Mouse (Mus musculus): Measurements from ENCODE around the gene Bmp3.

The Bmp3 gene

DNA sequence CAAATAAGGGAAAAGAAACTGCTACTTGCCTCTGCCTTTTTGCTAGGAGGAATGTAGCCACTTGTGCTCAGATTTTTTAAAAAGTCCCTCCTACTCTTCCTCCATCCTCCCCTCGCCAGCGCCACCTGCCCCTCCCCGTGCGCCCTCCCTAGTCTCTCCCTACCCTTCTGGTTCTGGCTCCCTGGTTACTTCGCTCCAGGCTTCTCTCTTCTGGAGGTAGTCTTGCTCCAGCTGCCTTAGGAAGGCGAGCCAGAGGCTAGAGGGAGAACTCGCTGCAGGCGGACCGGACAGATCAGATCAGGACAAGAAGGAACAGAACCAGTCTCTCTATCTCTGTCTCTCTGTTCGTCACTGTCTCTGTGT lies at the start of gene Bmp3:
TSS of gene Bmp3 (plus strand) at position 152 of the 363 bp plus-strand sequence.
- no peak for DNase-seq (ENCODE audit: low spot score)

DNA sequence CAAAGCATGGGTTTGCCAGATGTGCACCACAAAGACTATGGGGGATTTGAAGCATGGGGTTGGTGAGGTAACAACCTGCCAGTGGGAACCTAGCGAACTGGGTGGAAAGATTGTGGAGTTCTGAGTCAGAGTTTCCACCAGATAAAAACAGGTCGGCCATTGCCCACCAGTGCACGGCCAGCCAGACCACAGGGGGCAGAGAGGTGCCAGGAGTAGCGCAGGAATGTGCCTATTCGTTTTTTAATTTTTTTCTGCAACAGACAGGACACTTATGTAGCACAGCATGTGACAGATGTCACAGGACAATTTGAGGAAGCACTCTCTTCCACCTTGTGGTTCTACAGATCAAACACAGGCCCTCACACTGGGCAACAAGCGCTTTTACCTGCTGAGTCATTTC lies 49.5 kb upstream of the Bmp3 start:
- no peak for DNase-seq (ENCODE audit: low spot score)

DNA sequence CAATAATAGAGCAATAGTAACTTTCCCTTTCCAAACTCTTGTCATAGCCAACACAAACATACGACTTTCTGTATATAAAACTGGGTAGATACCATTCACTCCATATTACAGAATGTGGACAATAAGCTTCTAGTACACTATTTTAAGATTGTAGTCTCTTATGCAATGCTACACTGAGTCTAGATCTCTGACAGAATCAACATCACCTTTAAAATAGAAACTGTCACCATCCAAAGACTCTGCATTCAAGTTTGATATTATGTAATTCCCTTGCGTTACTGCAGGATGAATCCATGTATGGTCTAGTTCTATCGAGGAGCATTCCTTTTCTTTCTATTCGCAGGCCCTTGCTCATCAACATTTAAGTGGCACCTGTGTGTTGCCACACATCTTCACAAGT lies 47.7 kb upstream of the Bmp3 start:
- DNase-seq (ENCODE audit: low spot score), result no peak

DNA sequence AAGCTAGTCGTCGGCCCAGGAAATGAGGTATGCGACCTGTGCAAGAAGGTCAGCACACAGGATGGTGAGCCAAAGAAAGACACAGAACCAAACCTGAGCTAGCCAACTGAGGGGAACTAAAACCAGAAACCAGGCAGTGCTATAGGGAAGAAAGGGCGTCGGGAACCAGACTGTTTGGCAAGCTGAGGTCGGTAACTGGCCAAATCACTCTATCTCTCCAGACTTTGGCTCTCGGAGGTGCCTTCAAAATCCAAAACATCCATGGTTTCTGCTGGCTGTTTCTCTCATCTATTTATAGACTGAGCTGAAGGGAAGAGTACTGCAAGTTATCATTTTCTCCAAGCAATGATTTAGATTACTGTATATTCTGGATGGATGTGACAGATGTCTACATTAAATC lies 47.2 kb upstream of the Bmp3 start:
- no peak for DNase-seq (ENCODE audit: low spot score)

DNA sequence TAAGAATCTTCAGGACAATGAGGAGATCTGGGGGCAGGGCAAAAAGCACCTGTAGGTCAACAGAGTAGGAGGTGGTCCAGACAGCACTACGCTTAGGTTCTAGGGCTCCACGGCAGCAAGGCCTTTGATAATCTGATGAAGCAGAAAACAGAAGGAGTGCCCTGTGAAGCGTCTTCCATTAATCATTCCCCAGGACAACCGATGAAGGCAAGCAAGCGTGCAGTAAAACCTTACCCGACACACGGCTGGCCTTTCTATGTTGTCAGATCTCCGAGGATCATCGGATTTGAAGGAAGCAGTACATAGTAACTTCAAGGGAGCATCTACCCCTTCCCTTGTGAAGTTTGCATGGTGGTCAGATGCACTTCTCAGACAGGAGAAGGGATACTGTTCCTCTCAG lies 46.3 kb upstream of the Bmp3 start:
- DNase-seq (ENCODE audit: low spot score), result no peak

DNA sequence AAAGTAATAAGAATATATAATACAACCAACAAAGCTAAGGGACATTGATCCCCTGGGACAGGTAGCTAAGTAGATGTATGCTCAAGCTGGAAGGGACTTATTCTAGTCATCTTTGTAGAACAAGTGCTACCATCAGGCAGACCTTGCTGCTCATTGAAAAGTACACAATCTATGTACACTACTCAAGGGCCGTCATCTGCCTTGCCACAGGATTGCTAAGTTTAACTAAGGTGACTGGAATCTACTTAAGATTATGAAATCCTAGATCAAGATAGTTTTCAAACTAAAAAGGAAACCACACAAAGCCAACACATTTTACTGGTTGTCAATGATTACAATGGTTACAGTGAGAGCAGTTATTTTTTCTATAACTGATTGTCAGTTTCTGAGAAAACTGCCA lies 41.8 kb upstream of the Bmp3 start:
- no peak for DNase-seq (ENCODE audit: low spot score)

DNA sequence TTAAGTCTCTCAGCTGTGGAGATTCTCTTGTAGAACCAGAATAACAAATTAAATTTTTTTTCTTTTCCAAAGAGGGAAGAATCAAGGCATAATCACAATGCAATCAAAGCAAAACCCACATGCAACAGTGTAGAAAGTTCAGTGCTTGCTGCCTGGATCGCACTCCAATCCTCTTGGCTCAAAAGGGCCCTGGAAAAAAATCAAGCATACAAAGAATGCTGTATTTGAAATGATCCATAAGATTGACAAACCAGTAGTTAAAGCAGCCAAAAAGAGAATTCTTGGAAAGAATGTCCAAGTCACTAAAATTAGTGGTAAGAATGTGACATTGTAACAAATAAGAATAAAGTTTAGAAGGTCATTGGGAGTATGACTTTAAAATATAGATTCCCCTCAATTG lies 38.9 kb upstream of the Bmp3 start:
- no peak for DNase-seq (ENCODE audit: low spot score)

DNA sequence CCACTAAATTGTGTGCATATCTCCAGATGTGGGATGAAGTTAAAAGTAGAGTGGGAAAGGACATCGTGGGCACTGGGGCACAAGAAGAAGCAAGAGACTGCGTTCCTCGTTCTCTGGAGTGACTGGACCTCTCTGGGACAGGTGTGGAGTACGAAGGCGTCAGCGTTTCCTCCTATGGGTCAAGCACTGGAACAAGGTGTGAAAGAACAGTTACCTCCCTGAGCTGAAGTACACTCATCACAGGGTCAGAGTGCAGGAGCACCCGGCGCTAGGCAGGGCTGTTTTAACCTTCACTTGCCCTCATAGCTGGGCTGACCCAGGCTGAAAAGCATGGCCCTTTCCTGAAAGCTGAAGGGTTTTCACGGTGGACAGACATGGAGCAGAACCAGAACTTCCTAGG lies 20.5 kb upstream of the Bmp3 start:
- no peak for DNase-seq (ENCODE audit: low spot score)

DNA sequence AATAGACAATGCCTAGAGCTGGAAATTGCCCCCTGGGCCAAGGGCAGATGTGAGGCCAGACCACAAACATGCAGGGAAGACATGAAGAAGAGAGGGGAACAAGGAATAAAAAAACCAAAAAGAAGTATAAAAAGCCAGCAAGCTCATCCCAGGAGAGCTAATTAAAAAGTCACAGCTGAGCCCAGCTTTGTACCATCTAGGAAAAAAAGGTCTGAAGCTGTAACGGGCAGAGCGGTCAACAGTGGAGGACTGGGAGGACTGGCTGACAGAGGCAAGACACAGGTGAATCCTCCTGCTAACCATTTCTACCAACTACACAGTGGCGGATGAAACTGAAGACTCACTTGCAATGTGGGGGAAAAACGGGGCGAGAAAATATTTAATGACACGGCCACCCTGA lies 19.9 kb upstream of the Bmp3 start:
- DNase-seq (ENCODE audit: low spot score), result no peak

DNA sequence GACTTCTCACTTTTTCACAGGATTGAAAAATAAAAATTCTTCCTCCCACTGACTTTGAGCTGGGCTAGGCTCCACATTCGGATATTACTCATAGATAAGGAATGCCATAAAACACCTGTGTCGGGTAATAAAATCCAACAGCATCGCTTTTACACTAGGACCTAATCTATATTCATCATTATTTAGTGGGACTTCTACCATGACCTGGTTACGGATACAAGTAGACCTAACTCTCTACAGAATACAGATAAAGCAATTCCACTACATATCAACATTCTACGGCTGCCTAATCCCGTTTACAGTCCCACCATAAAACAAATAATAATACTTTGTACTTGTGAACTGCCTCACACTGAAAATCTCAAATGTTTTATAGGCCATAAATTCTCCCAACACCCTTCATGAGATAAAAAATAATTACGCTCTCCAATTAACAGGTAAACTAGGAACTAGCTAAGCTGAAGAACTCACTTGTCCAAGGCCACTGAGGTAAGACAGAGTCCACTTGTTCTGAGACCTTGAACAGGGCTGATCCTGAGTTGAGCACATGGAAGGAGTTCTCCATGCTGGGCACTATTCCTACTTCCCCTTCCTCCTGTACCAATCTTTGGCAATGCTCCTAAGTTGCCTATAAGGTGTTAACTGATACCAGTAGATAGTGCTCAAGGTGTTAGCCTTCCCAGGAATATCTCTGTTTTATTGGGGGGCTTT lies 11.5 kb upstream of the Bmp3 start:
- no peak for DNase-seq (ENCODE audit: low spot score)

DNA sequence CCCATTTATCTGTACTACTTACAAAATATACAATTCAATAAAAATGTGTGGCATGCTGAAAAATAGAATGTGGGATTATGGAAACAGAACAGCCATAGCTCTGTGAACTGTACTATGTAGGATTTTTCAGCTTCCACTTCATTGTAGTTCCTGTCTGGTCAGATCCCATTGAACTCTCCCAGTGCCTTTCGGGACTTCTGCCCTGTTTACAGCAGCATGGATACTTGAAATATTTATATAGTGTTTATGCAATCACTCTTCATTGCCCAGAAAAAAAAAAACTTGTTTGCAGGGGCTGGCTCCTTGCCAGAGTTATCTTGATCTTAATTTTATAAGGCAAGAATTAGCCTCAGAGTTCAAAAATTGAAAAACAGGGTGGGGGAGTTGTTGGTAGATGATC lies 9.6 kb upstream of the Bmp3 start:
- DNase-seq (ENCODE audit: low spot score), result no peak

DNA sequence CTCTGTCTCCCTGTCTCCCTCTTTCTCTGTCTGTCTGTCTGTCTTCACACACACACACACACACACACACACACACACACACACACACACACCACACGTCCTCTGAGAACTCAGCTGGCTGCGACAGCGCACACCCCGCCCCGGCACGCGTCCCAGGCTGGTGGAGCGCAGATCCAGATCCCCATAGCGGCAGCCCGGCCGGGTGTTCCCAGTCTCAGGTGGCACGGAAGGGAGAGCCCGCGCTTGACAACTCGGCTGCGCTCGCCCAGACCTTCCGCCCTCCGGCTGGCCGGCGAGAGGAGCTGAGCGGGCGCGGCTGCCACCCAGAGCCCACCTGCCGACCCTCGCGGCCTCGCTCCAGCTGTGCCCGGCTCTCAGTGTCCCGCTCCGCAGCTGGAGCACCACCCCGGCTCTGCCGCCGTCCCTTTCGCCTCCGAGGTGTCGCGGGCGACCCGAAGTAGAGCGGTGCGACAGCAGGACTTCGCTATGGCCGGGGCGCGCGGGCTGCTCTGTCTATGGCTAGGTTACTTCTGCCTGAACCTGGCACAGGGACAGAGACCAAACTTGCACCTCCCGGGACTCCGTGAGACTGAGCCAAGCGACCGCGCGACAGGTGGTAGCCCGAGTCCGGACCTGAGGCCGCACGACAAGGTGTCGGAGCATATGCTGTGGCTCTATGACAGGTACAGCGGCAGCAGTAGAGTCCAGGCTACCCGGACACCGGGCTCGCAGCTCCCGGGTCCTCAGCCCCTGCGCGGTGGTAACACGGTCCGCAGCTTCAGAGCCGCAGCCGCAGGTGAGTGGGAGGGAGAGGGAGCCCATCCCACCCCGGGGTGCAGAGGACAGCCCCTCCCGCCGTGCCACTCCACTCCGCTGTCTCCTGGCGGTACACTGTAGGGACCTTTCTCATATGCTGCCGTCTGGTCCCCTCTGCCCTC lies 681 bp downstream of the Bmp3 start:
- DNase-seq (ENCODE audit: low spot score), result no peak

DNA sequence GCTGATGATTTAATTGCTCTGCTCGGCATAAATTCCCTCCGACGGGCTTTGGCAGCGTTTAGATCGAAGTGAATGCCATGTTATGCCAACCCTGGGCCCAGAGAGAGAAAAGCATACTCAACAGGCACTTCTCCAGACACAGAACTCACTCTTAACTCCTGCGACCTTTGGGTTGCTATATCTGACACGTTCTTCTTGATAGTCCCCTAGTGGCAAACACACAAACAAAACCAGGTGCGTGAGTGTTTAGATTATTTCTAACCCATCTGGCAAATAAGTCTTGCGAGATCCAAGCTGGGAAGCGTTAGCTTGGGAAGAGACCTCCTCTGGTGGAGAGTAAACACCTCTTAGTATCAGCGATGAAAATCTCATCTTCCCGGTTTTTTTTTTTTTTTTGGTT lies 1.5 kb downstream of the Bmp3 start:
- no peak for DNase-seq (ENCODE audit: low spot score)

DNA sequence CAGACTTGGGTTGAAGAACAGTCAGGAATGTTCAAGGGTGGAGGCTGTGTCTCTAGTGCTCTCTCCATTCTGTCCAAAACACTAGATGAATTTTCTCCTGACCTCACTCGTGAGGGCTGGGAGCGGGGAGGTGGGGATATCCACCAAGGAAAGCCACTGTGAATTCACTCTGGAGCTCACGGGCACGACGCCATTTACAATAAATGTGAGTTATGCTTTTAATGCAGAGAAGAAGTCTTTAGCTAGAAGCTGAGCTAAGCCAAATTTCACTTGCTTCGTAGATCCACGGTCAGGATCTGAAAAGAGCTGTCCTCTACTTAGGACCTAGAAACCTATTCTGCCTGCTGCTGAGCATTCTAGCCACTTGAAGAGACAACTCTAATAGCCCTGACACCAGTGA lies 2.1 kb downstream of the Bmp3 start:
- DNase-seq (ENCODE audit: low spot score), result no peak

DNA sequence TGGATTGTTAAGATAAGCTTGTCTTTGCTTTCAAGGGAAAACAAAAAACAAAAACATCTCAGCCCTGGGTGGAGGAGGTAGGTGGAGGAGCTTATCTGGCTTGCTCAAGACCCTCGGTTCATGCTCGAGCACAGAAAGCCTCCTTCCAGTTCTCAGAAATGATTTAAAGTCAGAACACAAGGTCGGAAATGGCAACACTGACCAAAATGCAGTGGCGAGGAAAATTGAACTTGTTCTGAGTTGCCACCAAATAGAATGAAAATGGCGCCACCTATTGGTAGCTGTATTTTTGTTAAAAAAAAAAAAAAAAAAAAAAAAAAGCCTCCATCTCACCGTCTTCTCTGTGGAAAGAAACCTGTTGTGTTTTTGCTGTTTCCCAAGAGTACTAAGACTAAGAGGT lies 9.7 kb downstream of the Bmp3 start:
- DNase-seq (ENCODE audit: low spot score), result no peak

DNA sequence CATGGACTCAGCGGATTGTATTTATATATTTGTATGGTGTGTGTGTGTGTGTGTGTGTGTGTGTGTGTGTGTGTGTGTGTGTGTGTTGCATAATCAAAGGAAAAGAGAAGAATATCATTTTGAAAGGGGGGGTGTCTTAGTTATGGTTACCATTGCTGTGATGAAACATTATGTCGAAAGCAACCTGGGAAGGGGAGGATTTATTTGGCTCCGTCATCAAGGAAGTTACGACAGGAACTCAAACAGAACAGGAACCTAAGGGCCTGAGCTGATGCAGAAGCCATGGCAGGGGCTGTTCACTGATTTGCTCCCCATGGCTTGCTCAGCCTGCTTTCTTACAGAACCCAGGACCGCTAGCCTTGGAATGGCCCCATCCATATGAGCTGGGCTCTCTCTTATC lies 10.9 kb downstream of the Bmp3 start:
- DNase-seq (ENCODE audit: low spot score), result no peak

DNA sequence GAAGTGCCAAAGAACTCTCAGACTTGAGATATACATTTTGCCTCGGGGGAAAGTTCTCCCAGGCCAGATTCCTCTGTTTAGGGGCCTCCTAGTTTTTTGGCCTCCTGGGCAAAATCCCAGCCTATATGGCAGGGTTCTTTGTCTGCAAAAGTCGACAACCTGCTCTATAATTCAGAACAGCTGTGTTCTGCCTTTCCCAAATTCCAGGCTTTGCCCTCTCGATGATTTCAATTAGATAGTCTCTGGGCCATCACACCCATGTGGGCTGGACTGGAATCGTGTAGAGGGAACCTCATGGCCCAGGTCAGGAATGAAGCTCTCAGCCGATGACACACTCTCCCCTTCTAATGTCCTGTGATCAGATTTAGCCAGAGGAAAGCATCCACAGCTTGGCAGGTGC lies 21.8 kb downstream of the Bmp3 start:
- DNase-seq (ENCODE audit: low spot score), result no peak

DNA sequence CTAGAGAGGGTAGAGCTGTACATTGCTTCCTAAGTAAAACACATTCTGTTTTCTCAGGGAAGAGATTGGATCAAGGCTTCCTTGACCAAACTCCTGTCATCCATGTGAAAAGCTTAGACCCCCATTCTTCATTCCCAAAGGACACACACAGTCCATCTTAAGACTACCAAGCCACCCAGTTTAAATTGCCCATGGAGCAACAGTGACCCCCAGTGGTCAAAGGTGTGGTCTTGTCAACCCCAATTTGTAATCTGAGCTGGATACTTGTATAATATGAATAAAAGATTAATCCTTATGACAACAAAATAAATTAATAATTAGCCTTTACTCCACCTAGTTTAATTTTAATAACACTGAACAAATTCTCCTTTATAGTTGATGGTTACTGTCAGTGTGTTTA lies 24.7 kb downstream of the Bmp3 start:
- no peak for DNase-seq (ENCODE audit: low spot score)

DNA sequence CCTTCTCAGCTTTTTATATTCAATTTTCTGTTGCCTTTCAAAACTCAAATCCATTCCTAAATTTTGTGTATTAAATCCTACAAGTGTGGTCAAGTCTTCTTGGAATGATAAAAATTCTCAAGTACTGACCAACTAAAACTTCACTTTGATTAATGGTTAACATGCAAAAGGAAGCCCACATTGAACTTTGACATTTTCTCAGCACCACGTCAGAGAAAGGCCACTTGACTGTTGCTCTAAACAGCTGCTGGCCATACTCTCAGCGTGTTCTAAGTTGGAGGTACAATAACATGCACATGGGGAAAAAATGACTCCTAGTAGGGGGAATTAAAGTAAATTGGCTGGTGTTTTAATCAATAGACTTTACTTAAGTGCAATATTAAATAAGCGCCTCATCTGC lies 27.9 kb downstream of the Bmp3 start:
- DNase-seq (ENCODE audit: low spot score), result no peak

DNA sequence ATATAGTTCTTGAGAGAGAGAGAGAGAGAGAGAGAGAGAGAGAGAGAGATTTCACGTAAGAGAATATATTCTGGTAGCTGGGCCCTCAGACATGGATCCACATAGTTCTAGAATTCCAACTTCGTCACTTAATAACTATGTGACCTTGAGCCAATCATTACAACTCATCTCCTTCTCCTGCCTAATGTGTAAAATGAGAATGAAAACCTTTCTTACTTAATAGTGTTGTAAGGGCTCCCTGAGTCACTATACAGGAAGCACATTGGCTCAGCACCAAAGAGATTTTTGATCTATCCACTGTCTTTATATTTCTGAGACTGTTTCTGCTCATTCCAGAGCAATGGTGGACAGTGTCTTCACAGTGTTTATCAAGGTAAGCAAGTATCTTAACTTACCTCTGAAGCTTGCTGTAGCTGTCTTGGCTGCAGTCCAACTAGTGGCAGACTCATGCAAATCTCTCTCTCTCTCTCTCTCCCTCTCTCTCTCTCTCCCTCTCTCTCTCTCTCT lies 36.4 kb downstream of the Bmp3 start:
- DNase-seq (ENCODE audit: low spot score), result no peak

DNA sequence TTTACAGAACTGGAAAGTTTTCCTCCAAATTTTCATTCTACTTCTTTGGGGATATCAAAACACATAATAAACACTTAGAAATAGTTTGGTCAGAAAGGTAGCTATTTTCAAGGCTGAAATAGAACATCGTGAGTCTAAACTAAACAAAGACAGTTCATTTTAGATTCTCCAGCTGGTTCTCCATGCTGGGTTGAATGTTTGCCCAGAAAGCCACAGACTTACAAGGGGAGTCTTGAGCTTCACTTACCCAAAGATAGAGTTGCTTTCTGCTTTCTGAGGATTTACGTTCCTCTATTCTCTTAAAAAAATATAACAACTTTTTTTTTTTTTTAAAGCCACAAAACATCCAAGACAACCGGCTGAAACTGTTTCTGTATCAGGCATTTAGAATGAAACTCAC lies 40.1 kb downstream of the Bmp3 start:
- DNase-seq (ENCODE audit: low spot score), result no peak

DNA sequence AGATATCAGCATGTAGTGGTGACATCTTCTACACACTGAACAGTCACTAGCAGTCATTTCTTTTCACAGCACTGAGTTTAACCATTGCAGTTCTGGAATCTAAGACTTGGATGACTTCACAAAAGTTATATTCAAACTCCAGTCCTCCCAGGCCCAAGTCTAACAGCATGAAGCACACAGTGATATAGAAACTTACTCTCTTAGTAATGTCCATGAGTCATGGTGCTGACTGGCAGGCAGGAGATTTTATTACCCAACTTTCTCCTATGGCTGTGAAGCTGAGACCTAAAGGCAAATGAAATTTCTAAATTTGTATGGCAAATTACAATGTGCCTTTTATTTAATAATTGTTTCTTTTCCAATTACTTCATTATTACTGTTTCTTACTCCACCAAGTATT lies 43.7 kb downstream of the Bmp3 start:
- no peak for DNase-seq (ENCODE audit: low spot score)

DNA sequence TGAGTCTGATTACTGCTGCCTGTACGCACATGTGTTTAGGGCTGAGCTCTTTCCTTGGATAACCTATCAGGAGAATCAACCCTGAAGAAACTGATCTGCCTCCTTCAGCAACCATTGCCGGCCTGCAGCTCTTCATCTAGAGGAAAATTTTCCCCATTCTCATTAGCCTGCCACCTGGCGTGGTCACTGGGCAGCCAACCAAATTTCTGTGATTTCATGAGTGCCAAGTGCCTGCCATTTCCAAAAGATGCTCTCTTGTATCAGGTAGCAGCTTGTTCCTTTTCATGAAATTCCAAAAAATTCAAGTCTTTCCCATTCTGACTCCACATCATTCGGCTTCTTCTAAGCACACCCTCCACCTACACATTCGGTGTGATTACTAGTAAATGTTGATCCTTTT lies 46.7 kb downstream of the Bmp3 start:
- DNase-seq (ENCODE audit: low spot score), result no peak

DNA sequence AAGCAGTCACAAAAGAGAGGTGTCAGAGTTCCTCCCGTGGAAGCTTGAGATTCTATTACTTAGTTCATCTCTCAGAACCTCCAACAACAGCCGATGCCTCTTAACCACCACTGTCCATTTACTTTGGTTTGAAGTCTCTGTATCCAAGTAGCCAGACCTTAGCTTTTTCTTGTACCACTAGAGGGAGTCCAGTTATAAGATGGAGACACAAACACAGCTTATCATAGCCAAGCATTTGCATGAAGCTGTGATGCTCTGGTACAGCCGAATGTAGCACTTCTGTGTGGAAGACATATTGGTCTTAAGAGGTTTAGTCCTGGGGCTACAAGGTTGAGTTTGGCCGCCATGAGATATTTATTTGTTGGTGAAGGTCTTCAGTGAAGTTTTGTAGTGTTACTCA lies 48.1 kb downstream of the Bmp3 start:
- DNase-seq (ENCODE audit: low spot score), result no peak
